Mouse (Mus musculus) ES-Bruce4 (cell line): ENCODE results near the gene Maml3.

Experiments
- EP300 ChIP-seq: IDR thresholded peaks from 2 replicates; pipeline ENCODE4 v1.6.1; 2011; ENCODE audit warnings: low read depth, low read length; ENCODE audit not compliant: insufficient read depth
- POLR2A ChIP-seq: IDR thresholded peaks from one replicate; pipeline ENCODE4 v1.8.1; 2011; ENCODE audit warnings: low read length; ENCODE audit not compliant: insufficient read depth

GRCm38 (mm10) chr3:51901151-51901550 lies 203.7 kb downstream of the Maml3 start:
- TF ChIP-seq POLR2A: no peak
- no peak for TF ChIP-seq EP300
